Mouse (Mus musculus): ENCODE measurements around the gene Grb14. TPM values are rescaled to one million over a fixed set of nuclear protein-coding genes. Genes with fewer than 3 reads are reported as not detected.

Grb14 gene
- polyA plus RNA-seq (2012; ENCODE audit: insufficient read depth, low replicate concordance): 0.03 TPM in 1 of 2 replicates, not detected in the other

GRCm38 (mm10) chr2:65024887-65025286, at the start of gene Grb14:
TSS of gene Grb14 (minus strand) at chr2:65024987.
- H3K4me3 ChIP-seq (replicated peaks): no peak within 1 kb of the TSS
- TF ChIP-seq GATA1 (IDR thresholded peaks at IDR 0.05; ENCODE audit: borderline replicate concordance, low read length) (no peak), FLI1 (IDR thresholded peaks at IDR 0.05; ENCODE audit: low read length) (no peak)
- peaks cover 10% of the 10 kb centered on the region for H3K4me1 ChIP-seq
- peaks cover 10% of the 10 kb centered on the region for H3K9me3 ChIP-seq
- H3K36me3 ChIP-seq (replicated peaks; ENCODE audit: low read length): no peaks in the 10 kb centered on the region
- peaks cover 34% of the 10 kb centered on the region for H3K27me3 ChIP-seq (replicated peaks)

- no peak for TF ChIP-seq GATA1 (IDR thresholded peaks at IDR 0.05; ENCODE audit: borderline replicate concordance, low read length)
- TF ChIP-seq FLI1 (IDR thresholded peaks at IDR 0.05; ENCODE audit: low read length): no peak
- H3K9me3 ChIP-seq: no peaks in the 10 kb centered on the region
- H3K4me1 ChIP-seq: no peaks in the 10 kb centered on the region
- H3K27me3 ChIP-seq (replicated peaks): no peaks in the 10 kb centered on the region
- H3K36me3 ChIP-seq (replicated peaks; ENCODE audit: low read length): no peaks in the 10 kb centered on the region
- H3K4me3 ChIP-seq (replicated peaks): no peak overlapping the region
These were observed 47.4 kb upstream of the Grb14 start for GRCm38 (mm10) chr2:65072205-65072604.

- Histone ChIP-seq H3K27me3 (replicated peaks) (no peaks in the 10 kb centered on the region), H3K9me3 (peaks cover 3% of the 10 kb centered on the region; the same call in 1 of the 2 replicates), H3K36me3 (replicated peaks; ENCODE audit: low read length) (no peaks in the 10 kb centered on the region), H3K4me3 (replicated peaks) (no peak overlapping the region), H3K4me1 (no peaks in the 10 kb centered on the region)
- no peak for TF ChIP-seq GATA1 (IDR thresholded peaks at IDR 0.05; ENCODE audit: borderline replicate concordance, low read length)
- TF ChIP-seq FLI1 (IDR thresholded peaks at IDR 0.05; ENCODE audit: low read length): no peak
These were observed 29.0 kb upstream of the Grb14 start for GRCm38 (mm10) chr2:65053764-65054163.

GRCm38 (mm10) chr2:65052191-65053012, 27.6 kb upstream of the Grb14 start:
- H3K9me3 ChIP-seq: peaks cover 3% of the 10 kb centered on the region; the same call in 1 of the 2 replicates
- no peaks in the 10 kb centered on the region for H3K36me3 ChIP-seq (replicated peaks; ENCODE audit: low read length)
- H3K27me3 ChIP-seq (replicated peaks): no peaks in the 10 kb centered on the region
- H3K4me3 ChIP-seq (replicated peaks): no peak overlapping the region
- H3K4me1 ChIP-seq: no peaks in the 10 kb centered on the region
- TF ChIP-seq FLI1 (IDR thresholded peaks at IDR 0.05; ENCODE audit: low read length) (no peak), GATA1 (IDR thresholded peaks at IDR 0.05; ENCODE audit: borderline replicate concordance, low read length) (no peak)

DNA sequence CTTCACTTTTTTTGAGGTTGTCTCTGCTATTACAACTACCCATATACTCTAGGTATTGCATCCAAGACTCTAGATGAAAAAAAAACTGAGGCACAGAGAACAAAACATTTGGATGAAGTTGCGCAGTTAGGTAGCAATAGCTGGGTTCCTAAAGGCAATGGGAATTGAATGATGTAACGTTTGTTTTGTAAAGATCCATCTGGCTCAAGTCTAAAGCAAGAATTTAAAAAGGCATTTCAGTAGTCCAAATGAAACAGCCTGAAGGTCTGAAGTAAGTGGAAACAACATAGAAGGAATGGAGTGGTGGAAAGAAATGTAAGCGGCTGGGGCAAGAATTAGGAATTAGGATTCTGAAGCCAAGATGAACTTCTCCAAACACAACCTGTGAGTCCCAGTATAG, 26.0 kb upstream of the Grb14 start:
- H3K27me3 ChIP-seq (replicated peaks): no peaks in the 10 kb centered on the region
- TF ChIP-seq FLI1 (IDR thresholded peaks at IDR 0.05; ENCODE audit: low read length) (no peak), GATA1 (IDR thresholded peaks at IDR 0.05; ENCODE audit: borderline replicate concordance, low read length) (no peak)
- 0 out of 2 replicates have a peak, but pooled peaks cover 3% of the 10 kb centered on the region for H3K9me3 ChIP-seq
- no peak overlapping the region for H3K4me3 ChIP-seq (replicated peaks)
- H3K4me1 ChIP-seq: no peaks in the 10 kb centered on the region
- H3K36me3 ChIP-seq (replicated peaks; ENCODE audit: low read length): no peaks in the 10 kb centered on the region

- no peaks in the 10 kb centered on the region for H3K27me3 ChIP-seq (replicated peaks)
- no peaks in the 10 kb centered on the region for H3K36me3 ChIP-seq (replicated peaks; ENCODE audit: low read length)
- no peaks in the 10 kb centered on the region for H3K4me1 ChIP-seq
- no peak for TF ChIP-seq GATA1 (IDR thresholded peaks at IDR 0.05; ENCODE audit: borderline replicate concordance, low read length)
- no peak for TF ChIP-seq FLI1 (IDR thresholded peaks at IDR 0.05; ENCODE audit: low read length)
- no peak overlapping the region for H3K4me3 ChIP-seq (replicated peaks)
- 0 out of 2 replicates have a peak, but pooled peaks cover 6% of the 10 kb centered on the region for H3K9me3 ChIP-seq
These were observed 23.6 kb upstream of the Grb14 start for GRCm38 (mm10) chr2:65048234-65049017.

- no peak overlapping the region for H3K4me3 ChIP-seq (replicated peaks)
- no peaks in the 10 kb centered on the region for H3K36me3 ChIP-seq (replicated peaks; ENCODE audit: low read length)
- no peaks in the 10 kb centered on the region for H3K4me1 ChIP-seq
- H3K9me3 ChIP-seq: no peaks in the 10 kb centered on the region
- H3K27me3 ChIP-seq (replicated peaks): no peaks in the 10 kb centered on the region
- TF ChIP-seq GATA1 (IDR thresholded peaks at IDR 0.05; ENCODE audit: borderline replicate concordance, low read length) (no peak), FLI1 (IDR thresholded peaks at IDR 0.05; ENCODE audit: low read length) (no peak)
These were observed 13.4 kb upstream of the Grb14 start for GRCm38 (mm10) chr2:65038164-65038563.

GRCm38 (mm10) chr2:65037546-65037945, 12.8 kb upstream of the Grb14 start:
- Histone ChIP-seq H3K27me3 (replicated peaks) (no peaks in the 10 kb centered on the region), H3K36me3 (replicated peaks; ENCODE audit: low read length) (no peaks in the 10 kb centered on the region), H3K9me3 (no peaks in the 10 kb centered on the region), H3K4me3 (replicated peaks) (no peak overlapping the region), H3K4me1 (no peaks in the 10 kb centered on the region)
- TF ChIP-seq GATA1 (IDR thresholded peaks at IDR 0.05; ENCODE audit: borderline replicate concordance, low read length): no peak
- no peak for TF ChIP-seq FLI1 (IDR thresholded peaks at IDR 0.05; ENCODE audit: low read length)

- H3K9me3 ChIP-seq: peaks cover 6% of the 10 kb centered on the region
- peak overlapping the region; percentile 89 for H3K4me3 ChIP-seq (replicated peaks)
- H3K27me3 ChIP-seq (replicated peaks): peaks cover 32% of the 10 kb centered on the region
- no peaks in the 10 kb centered on the region for H3K36me3 ChIP-seq (replicated peaks; ENCODE audit: low read length)
- TF ChIP-seq FLI1 (IDR thresholded peaks at IDR 0.05; ENCODE audit: low read length) (no peak), GATA1 (IDR thresholded peaks at IDR 0.05; ENCODE audit: borderline replicate concordance, low read length) (no peak)
- peaks cover 10% of the 10 kb centered on the region for H3K4me1 ChIP-seq
These were observed 2.2 kb downstream of the Grb14 start for GRCm38 (mm10) chr2:65022363-65023240.

Data from megakaryocyte, embryonic 14.5 days (primary cell).